Mouse (Mus musculus): ENCODE data around the gene Nrde2. TPM values are rescaled to one million over a fixed set of nuclear protein-coding genes. Genes with fewer than 3 reads are reported as not detected.

Gene Nrde2
- polyA plus RNA-seq, 1 experiment from 2014 or later = 10.8 TPM

- Histone ChIP-seq H3K36me3 (ENCODE audit: insufficient read depth, low read length) (peaks cover 56% of the 10 kb centered on the region), H3K27me3 (replicated peaks; ENCODE audit: insufficient read depth, low read length) (no peaks in the 10 kb centered on the region), H3K4me2 (replicated peaks; ENCODE audit: low read depth, low read length) (no peak overlapping the region), H3K4me3 (ENCODE audit: low read depth, low read length) (no peak overlapping the region), H3K4me1 (ENCODE audit: insufficient read depth, low read depth, low read length) (peaks cover 5% of the 10 kb centered on the region; the same call in 1 of the 2 replicates), H3K27ac (ENCODE audit: low read length) (no peak overlapping the region), H3K9me3 (ENCODE audit: low read length) (no peaks in the 10 kb centered on the region), H3K9ac (replicated peaks; ENCODE audit: low read depth) (no peak overlapping the region)
- WGBS = 76% methylated on average over 16 of the region's 16 CpGs
- TF ChIP-seq EP300 (IDR thresholded peaks at IDR 0.05) (no peak), CTCF (IDR thresholded peaks at IDR 0.05) (peak; percentile 57)
- DNase-seq (ENCODE audit: low spot score) (no peak), ATAC-seq (no peak)
Observed at GRCm38 (mm10) chr12:100124913-100125798, 34.3 kb downstream of the Nrde2 start.

- Histone ChIP-seq H3K9me3 (ENCODE audit: low read length) (no peaks in the 10 kb centered on the region), H3K27me3 (replicated peaks; ENCODE audit: insufficient read depth, low read length) (no peaks in the 10 kb centered on the region), H3K4me3 (ENCODE audit: low read depth, low read length) (no peak overlapping the region), H3K4me1 (ENCODE audit: insufficient read depth, low read depth, low read length) (peaks cover under 1% of the 10 kb centered on the region; the same call in 1 of the 2 replicates), H3K9ac (replicated peaks; ENCODE audit: low read depth) (no peak overlapping the region), H3K27ac (ENCODE audit: low read length) (no peak overlapping the region), H3K36me3 (ENCODE audit: insufficient read depth, low read length) (peaks cover 70% of the 10 kb centered on the region), H3K4me2 (replicated peaks; ENCODE audit: low read depth, low read length) (no peak overlapping the region)
- WGBS = 88% methylated on average over 9 of the region's 9 CpGs
- DNase-seq (ENCODE audit: low spot score) (no peak), ATAC-seq (no peak)
- TF ChIP-seq EP300 (IDR thresholded peaks at IDR 0.05) (no peak), CTCF (IDR thresholded peaks at IDR 0.05) (no peak)
Observed at GRCm38 (mm10) chr12:100123476-100123875, 36.0 kb downstream of the Nrde2 start.

GRCm38 (mm10) chr12:100122921-100123381 lies 36.5 kb downstream of the Nrde2 start:
- no peak overlapping the region for H3K27ac ChIP-seq (ENCODE audit: low read length)
- no peak overlapping the region for H3K4me2 ChIP-seq (replicated peaks; ENCODE audit: low read depth, low read length)
- peaks cover 74% of the 10 kb centered on the region for H3K36me3 ChIP-seq (ENCODE audit: insufficient read depth, low read length)
- H3K4me3 ChIP-seq (ENCODE audit: low read depth, low read length) = no peak overlapping the region
- no peak overlapping the region for H3K9ac ChIP-seq (replicated peaks; ENCODE audit: low read depth)
- no peaks in the 10 kb centered on the region; the same call in 1 of the 2 replicates for H3K4me1 ChIP-seq (ENCODE audit: insufficient read depth, low read depth, low read length)
- H3K9me3 ChIP-seq (ENCODE audit: low read length) = no peaks in the 10 kb centered on the region
- DNase-seq (ENCODE audit: low spot score) (peak; percentile 60), ATAC-seq (peak; percentile 43; the same call in 1 of the 2 replicates)
- H3K27me3 ChIP-seq (replicated peaks; ENCODE audit: insufficient read depth, low read length) = no peaks in the 10 kb centered on the region
- WGBS = 75% methylated on average over 7 of the region's 7 CpGs
- TF ChIP-seq CTCF (IDR thresholded peaks at IDR 0.05) = no peak
- no peak for TF ChIP-seq EP300 (IDR thresholded peaks at IDR 0.05)

- H3K4me1 ChIP-seq (ENCODE audit: insufficient read depth, low read depth, low read length) = peaks cover 4% of the 10 kb centered on the region; the same call in 1 of the 2 replicates
- no peaks in the 10 kb centered on the region for H3K9me3 ChIP-seq (ENCODE audit: low read length)
- TF ChIP-seq EP300 (IDR thresholded peaks at IDR 0.05) (no peak), CTCF (IDR thresholded peaks at IDR 0.05) (no peak)
- H3K27me3 ChIP-seq (replicated peaks; ENCODE audit: insufficient read depth, low read length) = no peaks in the 10 kb centered on the region
- ATAC-seq (peak; percentile 25; the same call in 1 of the 2 replicates), DNase-seq (ENCODE audit: low spot score) (no peak)
- WGBS = 78% methylated on average over 5 of the region's 5 CpGs
- no peak overlapping the region for H3K9ac ChIP-seq (replicated peaks; ENCODE audit: low read depth)
- H3K4me2 ChIP-seq (replicated peaks; ENCODE audit: low read depth, low read length) = no peak overlapping the region
- peaks cover 61% of the 10 kb centered on the region for H3K36me3 ChIP-seq (ENCODE audit: insufficient read depth, low read length)
- H3K4me3 ChIP-seq (ENCODE audit: low read depth, low read length) = no peak overlapping the region
- no peak overlapping the region for H3K27ac ChIP-seq (ENCODE audit: low read length)
Observed at GRCm38 (mm10) chr12:100115982-100116381, 43.5 kb downstream of the Nrde2 start.

- peaks cover 13% of the 10 kb centered on the region for H3K36me3 ChIP-seq (ENCODE audit: insufficient read depth, low read length)
- peak; percentile 86 for TF ChIP-seq EP300 (IDR thresholded peaks at IDR 0.05)
- peak; percentile 13; the same call in 1 of the 2 replicates for TF ChIP-seq CTCF (IDR thresholded peaks at IDR 0.05)
- peak within 1 kb of the TSS; percentile 76 for H3K4me2 ChIP-seq (replicated peaks; ENCODE audit: low read depth, low read length)
- H3K27ac ChIP-seq (ENCODE audit: low read length) = peak within 1 kb of the TSS; percentile 93
- no peaks in the 10 kb centered on the region for H3K27me3 ChIP-seq (replicated peaks; ENCODE audit: insufficient read depth, low read length)
- H3K9ac ChIP-seq (replicated peaks; ENCODE audit: low read depth) = peak within 1 kb of the TSS; percentile 91
- H3K4me3 ChIP-seq (ENCODE audit: low read depth, low read length) = peak within 1 kb of the TSS; percentile 87
- peaks cover 5% of the 10 kb centered on the region; the same call in 1 of the 2 replicates for H3K4me1 ChIP-seq (ENCODE audit: insufficient read depth, low read depth, low read length)
- DNase-seq (ENCODE audit: low spot score) = peak; percentile 93
- peak; percentile 84 for ATAC-seq
- H3K9me3 ChIP-seq (ENCODE audit: low read length) = no peaks in the 10 kb centered on the region
- under 1% methylated on average over 58 of the region's 58 CpGs for WGBS
Observed at GRCm38 (mm10) chr12:100109986-100110696, 49.3 kb downstream of the Nrde2 start, which contains the start of gene Psmc1. TSS of gene Psmc1 (plus strand) at chr12:100110154.

GRCm38 (mm10) chr12:100107436-100107835 lies 52.0 kb downstream of the Nrde2 start:
- H3K9ac ChIP-seq (replicated peaks; ENCODE audit: low read depth) = no peak overlapping the region
- H3K9me3 ChIP-seq (ENCODE audit: low read length) = no peaks in the 10 kb centered on the region
- no peak for ATAC-seq
- peaks cover 5% of the 10 kb centered on the region; the same call in 1 of the 2 replicates for H3K4me1 ChIP-seq (ENCODE audit: insufficient read depth, low read depth, low read length)
- no peaks in the 10 kb centered on the region for H3K36me3 ChIP-seq (ENCODE audit: insufficient read depth, low read length)
- TF ChIP-seq CTCF (IDR thresholded peaks at IDR 0.05) = no peak
- no peak for TF ChIP-seq EP300 (IDR thresholded peaks at IDR 0.05)
- H3K27ac ChIP-seq (ENCODE audit: low read length) = no peak overlapping the region
- no peaks in the 10 kb centered on the region for H3K27me3 ChIP-seq (replicated peaks; ENCODE audit: insufficient read depth, low read length)
- DNase-seq (ENCODE audit: low spot score) = no peak
- no peak overlapping the region for H3K4me2 ChIP-seq (replicated peaks; ENCODE audit: low read depth, low read length)
- no peak overlapping the region for H3K4me3 ChIP-seq (ENCODE audit: low read depth, low read length)
- 44% methylated on average over 4 of the region's 4 CpGs for WGBS
